Mouse (Mus musculus): ENCODE measurements around the gene Cyp4f15.
"Not testable (repeated sequence)": the region's sequence is repeated elsewhere in the genome, so short reads cannot be mapped to it uniquely, and the experiment has no call there.

Cyp4f15 gene

DNA sequence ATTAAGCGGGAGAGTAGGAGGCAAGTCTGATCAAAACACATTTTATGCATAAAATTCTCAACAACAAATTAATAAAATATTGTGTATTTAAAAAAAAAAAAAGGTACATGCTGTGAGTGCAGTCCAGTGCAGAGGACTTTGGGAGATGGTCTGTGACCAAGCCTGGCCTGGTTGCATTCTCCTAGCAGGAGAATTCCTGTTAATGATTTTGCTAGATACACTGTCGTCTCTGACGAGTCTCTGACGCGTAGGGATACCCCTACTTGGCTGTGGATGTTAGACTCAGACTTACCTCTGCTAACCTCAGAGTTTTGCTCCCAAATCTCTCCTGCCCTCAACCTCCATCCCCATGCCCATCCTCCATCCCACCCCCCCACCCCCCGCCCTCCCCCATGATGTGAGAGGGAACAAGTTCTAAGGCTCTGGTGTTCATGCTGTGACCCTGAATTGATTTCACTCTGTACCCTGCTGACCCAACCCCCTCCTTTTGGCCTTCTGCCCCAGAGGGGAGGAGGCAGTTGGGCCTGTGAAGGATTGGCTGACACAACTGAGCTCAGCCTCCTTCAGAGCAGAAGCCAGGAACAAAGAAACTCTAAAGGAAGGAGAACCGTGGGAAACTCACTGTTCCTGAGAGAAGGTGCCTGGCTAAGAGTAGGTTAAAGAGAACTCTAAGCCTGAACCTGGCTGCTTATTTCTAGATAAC is at the start of gene Cyp4f15:
Gene Cyp4f15, plus strand, starts transcription at position 580 of the 703 bp plus-strand sequence.
- DNase-seq (ENCODE audit: low spot score in 2 of 2): peak; percentile 35 to 55

DNA sequence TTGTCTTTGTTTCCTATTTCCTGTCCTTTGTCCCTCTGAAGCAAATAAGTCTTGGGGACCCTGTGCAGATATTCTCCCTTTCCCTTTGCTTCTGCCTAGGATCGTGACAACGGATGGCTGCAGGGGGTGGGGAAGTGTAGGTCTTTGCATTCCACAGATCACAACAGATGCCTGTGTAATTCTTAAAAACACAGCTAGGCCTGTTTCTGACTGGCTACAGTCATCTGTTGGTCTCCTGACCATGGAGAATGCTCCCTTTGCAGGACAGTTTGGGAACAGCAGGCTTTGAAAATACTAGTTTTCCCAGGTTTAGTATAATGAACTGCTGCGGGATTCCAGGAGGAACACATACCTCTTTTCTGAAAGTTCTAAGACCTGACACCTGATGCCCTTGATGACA is 49.1 kb upstream of the Cyp4f15 start:
- no peak for DNase-seq (ENCODE audit: low spot score in 2 of 2)

- DNase-seq (ENCODE audit: low spot score in 2 of 2): no peak
These were observed 48.3 kb upstream of the Cyp4f15 start for GRCm38 (mm10) chr17:32637151-32637550.

DNA sequence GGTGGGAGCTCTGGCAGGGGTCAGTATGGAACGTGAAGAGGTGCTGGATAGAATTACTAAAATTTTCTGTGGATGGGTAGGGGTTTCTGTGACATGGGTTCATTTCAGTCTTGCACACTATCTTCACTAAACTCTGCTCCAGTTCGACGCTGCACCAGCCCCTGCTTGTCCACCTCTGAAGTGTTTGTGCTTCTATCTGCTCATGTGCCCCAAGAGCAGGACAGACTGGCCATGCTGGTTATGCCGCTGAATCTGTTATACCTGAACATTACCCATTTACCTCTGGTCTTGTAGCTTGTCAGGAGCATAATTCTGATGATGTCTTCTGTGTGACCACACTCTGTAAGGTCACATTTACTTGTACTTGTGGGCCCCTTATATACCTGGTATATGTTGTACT is 38.8 kb upstream of the Cyp4f15 start:
- no peak for DNase-seq (ENCODE audit: low spot score in 2 of 2)

GRCm38 (mm10) chr17:32653860-32654259 is 31.6 kb upstream of the Cyp4f15 start:
- DNase-seq (ENCODE audit: low spot score in 2 of 2): no peak

DNA sequence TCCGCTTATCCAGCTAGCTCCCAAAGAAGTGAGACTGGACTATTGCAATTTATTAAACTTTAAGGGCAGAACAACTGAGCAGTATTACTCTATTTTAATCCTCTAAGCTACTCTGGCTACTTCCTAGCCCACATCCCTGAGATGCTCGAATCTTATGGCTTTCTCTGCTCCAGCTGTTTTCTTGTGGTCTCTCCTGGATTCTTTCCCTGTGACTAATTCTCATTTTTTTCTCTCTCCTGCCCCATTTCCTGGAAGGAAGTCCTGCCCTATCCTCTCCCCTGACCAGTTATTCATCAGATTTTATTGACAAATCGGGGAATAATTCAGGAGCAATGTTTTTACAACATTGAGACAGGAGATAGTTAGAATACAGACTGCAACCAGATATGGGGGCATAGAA is 28.4 kb upstream of the Cyp4f15 start:
- DNase-seq (ENCODE audit: low spot score in 2 of 2): no peak

GRCm38 (mm10) chr17:32658246-32658645 is 27.2 kb upstream of the Cyp4f15 start:
- DNase-seq (ENCODE audit: low spot score in 2 of 2): no peak

DNA sequence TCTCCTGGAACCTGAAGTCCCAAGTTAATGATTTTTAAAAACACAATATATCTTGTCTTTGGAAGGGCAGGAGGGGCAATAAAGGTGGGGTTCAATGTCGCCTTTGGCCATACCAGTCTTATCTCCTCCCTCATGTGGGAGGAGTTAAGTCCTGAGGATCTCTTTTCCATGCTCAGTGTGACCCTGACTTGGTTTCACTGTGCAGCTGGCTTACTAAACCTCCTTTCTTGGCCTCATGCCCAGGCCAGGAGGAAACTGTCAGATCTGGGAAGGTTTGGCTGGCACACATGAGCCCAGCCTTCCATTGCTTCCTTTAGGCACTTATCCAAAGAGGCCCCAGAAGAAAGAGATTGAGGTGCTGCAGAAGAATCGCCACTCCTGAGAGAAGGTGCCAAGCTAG is 26.7 kb upstream of the Cyp4f15 start, which contains the start of gene Cyp4f40:
Gene Cyp4f40, plus strand, starts transcription at position 189 of the 400 bp plus-strand sequence.
- peak in 1 of 2 experiments; percentile 4 for DNase-seq (ENCODE audit: low spot score in 2 of 2)

DNA sequence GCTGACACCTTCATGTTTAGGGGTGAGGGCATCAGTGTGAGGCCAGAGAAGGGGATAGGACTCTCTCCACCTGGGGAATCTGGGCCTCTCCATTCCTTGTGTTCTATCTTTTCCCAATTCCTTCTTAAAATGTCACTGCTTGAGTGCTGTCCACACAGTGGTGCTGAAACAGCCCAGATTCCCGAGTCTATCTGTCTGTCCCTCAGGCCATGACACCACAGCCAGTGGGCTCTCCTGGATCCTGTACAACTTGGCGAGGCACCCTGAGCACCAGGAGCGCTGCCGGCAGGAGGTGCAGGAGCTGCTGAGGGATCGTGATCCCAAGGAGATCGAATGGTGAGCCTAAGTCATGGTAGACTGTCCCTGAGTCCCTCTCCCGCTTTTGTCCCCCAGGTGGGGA is 11.5 kb upstream of the Cyp4f15 start:
- DNase-seq (ENCODE audit: low spot score in 2 of 2): no peak

GRCm38 (mm10) chr17:32676040-32676635 is 9.3 kb upstream of the Cyp4f15 start:
- DNase-seq (ENCODE audit: low spot score in 2 of 2): no peak

DNA sequence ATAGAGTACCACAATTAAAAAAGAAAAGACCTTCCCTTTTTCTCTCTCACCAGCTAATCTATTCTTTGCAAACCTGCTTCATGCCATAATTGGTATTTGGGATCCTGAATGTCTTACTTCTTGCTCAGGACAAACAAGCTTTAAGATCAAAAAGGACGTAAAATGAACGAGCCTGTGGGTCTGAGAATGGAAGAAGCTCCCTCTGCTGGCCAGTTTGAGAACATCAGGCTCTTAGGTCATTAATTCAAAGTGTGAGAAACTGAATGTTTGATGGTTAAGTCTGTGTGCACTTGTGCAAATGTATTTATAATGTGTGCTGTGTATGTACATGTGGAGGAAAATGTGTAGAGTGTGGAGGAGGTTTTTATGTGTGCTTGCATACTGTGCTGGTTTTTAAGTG is 5.0 kb upstream of the Cyp4f15 start:
- peak; percentile 18 to 40 for DNase-seq (ENCODE audit: low spot score in 2 of 2)

DNA sequence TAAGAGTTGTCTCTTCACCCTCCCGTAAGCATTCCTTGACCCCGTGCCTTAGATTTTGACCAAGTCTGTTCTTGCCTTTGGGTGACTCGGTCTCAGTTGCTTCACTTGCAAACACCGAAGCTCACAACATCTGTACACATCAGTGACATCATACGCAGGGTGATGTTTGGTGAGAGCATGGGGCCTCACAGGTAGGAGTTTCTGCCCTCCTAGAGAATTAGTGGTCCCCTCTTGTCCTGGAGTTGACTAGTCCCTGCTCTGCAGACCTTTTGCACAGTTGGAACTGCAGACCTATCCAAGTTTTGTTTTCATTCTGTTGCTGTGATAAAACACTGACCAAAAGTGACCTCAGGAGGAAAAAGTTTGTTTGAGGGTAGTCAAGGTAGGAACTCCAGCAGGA is 1.3 kb downstream of the Cyp4f15 start:
- DNase-seq (ENCODE audit: low spot score in 2 of 2): no peak

GRCm38 (mm10) chr17:32690959-32691358 is 5.5 kb downstream of the Cyp4f15 start:
- DNase-seq (ENCODE audit: low spot score in 2 of 2): no peak

DNA sequence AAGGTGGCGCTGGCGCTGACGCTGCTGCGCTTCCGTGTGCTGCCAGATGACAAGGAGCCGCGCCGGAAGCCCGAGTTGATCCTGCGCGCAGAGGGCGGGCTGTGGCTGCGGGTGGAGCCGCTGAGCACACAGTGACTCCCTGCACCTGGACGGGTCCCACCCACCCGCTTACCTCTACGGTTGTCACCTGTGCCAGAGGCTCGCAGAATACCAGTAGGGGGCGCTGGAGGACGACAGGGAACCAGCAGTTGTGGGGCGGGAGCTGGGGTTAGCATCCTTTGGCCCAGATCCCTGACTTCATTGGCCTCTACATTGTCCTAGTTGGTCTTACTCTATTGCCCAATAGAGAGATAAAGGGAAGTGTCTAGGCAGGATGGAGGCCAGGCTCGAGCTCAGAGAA is 17.4 kb downstream of the Cyp4f15 start:
- DNase-seq (ENCODE audit: low spot score in 2 of 2): no peak

- not testable (repeated sequence) for DNase-seq (ENCODE audit: low spot score in 2 of 2)
These were observed 25.1 kb downstream of the Cyp4f15 start for GRCm38 (mm10) chr17:32710541-32710940.

- DNase-seq (ENCODE audit: low spot score in 2 of 2): not testable (repeated sequence)
These were observed 36.7 kb downstream of the Cyp4f15 start for GRCm38 (mm10) chr17:32722151-32722550.

DNA sequence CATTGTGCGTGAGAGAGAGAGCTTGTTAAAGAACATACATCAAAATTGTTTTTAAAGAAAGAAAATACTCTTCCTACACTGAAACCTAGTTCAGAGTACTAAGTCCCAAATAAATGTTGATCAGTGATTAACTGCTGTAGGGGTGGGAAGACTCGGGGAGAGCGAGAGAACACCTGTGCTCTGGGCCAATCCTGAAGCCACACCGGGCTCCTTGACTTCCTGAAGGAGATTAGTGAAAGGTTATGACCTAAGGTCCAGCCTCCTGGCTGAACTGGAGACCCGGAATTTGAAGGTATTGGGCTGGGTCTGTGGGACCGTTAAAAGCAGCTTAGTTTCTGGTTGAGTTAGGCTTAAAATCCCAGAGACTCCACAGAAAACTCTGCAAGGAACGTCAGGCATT is 37.3 kb downstream of the Cyp4f15 start:
- DNase-seq (ENCODE audit: low spot score in 2 of 2): no peak

GRCm38 (mm10) chr17:32726360-32726759 is 40.9 kb downstream of the Cyp4f15 start:
- not testable (repeated sequence) for DNase-seq (ENCODE audit: low spot score in 2 of 2)

- no peak for DNase-seq (ENCODE audit: low spot score in 2 of 2)
These were observed 43.6 kb downstream of the Cyp4f15 start for GRCm38 (mm10) chr17:32729029-32729428.

DNA sequence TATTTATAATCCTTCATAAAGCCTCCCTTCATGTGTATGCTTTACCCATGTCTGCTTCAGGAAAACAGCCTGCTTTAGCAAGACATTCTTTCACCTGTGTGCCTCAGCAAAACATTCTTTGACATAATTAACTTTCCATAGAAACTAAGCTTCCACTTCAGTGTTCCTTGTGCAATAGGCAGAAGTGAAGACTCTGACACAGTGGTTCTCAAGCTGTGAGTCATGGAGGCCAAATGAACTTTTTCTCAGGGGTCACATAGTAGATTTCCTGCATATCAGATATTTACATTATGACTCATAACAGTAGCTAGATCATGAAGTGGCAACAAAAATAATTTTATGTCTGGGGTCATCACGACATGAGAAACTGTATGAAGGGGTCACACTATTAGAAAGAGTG is 53.0 kb downstream of the Cyp4f15 start:
- no peak for DNase-seq (ENCODE audit: low spot score in 2 of 2)

DNA sequence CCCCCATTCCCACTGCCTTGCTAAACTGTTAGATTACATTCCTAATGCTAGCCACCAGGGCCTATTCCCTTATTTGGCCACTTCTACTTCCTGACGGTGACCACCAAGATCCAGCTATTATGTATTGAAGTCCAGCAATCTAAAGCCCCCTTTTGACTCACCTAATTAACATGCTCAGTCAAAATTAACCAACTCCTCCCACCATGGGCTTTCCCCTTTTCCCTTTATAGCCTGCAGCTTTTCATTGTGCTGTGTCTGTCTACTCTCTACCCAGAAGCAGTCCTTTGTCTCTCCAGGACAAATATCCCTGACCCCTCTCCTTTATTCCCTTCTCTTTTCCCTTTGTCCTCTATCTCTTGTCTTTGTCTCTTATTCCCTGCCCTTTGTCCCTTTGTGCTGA is 55.6 kb downstream of the Cyp4f15 start:
- DNase-seq (ENCODE audit: low spot score in 2 of 2): no peak

DNA sequence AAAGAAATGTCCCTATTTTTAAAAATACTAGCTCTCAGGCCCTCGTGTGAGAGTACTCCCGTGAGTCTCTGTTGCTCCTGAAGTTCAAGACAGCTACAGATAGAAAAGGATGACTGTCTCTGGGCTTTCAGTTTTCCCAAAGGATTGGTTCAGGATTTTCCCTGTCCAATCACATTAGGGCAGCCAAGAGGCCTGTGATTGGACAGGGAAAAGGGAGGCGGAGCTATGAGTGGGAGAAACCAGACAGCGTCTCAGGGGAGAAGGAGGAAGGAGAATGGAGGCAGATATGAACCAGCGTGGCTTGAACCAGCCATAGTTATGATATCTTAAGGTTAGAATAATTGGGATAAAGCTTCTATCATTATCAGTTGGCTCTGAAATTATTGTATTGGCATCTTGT is 65.2 kb downstream of the Cyp4f15 start:
- DNase-seq (ENCODE audit: low spot score in 2 of 2): no peak
